Mouse (Mus musculus): ENCODE results near the gene Maml2. TPM values are rescaled to one million over a fixed set of nuclear protein-coding genes. Genes with fewer than 3 reads are reported as not detected.

Gene Maml2
- polyA plus RNA-seq, 1 experiment from 2014 or later: 3.1 TPM

DNA sequence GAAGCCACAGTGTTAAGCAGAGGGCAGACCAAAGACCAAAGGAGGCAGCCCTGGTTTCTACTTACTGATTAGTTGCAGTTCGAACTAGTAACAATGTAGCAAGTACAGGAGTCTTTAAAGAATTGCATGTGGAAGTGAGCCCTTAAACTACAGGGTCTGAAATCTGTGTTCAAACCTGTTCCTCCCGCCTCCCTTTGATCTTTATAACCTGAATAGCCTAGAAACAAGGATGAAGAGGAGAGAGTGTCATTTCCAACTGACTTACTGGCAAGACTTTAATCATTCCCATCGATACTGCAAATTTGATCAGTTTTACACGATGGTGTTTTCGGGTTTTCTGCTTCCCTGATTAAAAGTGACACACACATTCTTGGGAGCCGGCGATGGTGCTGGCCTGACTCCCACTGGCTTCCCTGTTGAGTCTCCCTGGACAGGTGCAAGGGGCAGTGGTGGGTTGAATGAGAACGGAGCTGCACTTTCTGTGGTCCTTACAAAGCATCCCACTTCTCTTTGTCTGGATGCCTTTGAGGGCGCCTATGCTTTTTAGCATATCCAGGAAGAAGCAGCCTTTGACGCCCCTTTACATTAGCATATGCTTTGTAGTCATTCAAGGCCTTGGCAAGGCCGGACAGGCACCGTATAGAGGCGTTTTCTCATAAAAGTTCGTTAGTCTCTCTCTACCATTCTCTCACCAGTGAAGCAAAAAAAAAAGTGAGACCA, 401.5 kb downstream of the Maml2 start:
- no peak for TF ChIP-seq CTCF (IDR thresholded peaks at IDR 0.05; ENCODE audit: low read depth)
- WGBS: 74% methylated on average over 14 of the region's 14 CpGs
- no peak overlapping the region for H3K4me2 ChIP-seq (replicated peaks; ENCODE audit: low read depth)
- H3K36me3 ChIP-seq (ENCODE audit: control insufficient read depth, insufficient read depth): no peaks in the 10 kb centered on the region
- no peaks in the 10 kb centered on the region for H3K9me3 ChIP-seq (ENCODE audit: control insufficient read depth)
- H3K4me1 ChIP-seq (replicated peaks; ENCODE audit: control insufficient read depth, insufficient read depth, low read length): no peaks in the 10 kb centered on the region
- no peak overlapping the region for H3K4me3 ChIP-seq (ENCODE audit: low read depth, low read length)
- no peak overlapping the region for H3K9ac ChIP-seq (ENCODE audit: low read depth, low read length)
- H3K27ac ChIP-seq (ENCODE audit: low read depth, low read length): no peak overlapping the region
- H3K27me3 ChIP-seq (replicated peaks; ENCODE audit: control insufficient read depth, insufficient read depth, low read length): no peaks in the 10 kb centered on the region
- ATAC-seq: no peak

DNA sequence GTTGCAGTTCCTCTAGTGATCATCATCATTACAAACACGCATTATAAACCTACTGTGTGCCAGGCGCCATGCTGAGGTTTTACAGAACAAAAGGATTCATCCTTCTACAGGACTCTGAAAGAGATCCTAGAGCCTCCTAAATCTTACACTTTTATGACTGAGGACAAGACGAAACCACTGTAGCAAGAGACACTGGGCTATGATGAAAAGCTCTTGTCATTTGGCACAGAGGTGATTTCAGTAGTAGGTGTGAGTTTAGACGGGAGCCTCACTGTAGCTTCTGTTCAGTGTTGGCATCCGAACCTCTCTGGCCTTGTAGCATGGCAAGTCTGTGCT, 402.0 kb downstream of the Maml2 start:
- ATAC-seq: no peak
- Histone ChIP-seq H3K27me3 (replicated peaks; ENCODE audit: control insufficient read depth, insufficient read depth, low read length) (no peaks in the 10 kb centered on the region), H3K36me3 (ENCODE audit: control insufficient read depth, insufficient read depth) (no peaks in the 10 kb centered on the region), H3K9me3 (ENCODE audit: control insufficient read depth) (no peaks in the 10 kb centered on the region), H3K4me2 (replicated peaks; ENCODE audit: low read depth) (no peak overlapping the region), H3K9ac (ENCODE audit: low read depth, low read length) (no peak overlapping the region), H3K4me1 (replicated peaks; ENCODE audit: control insufficient read depth, insufficient read depth, low read length) (no peaks in the 10 kb centered on the region), H3K4me3 (ENCODE audit: low read depth, low read length) (no peak overlapping the region), H3K27ac (ENCODE audit: low read depth, low read length) (no peak overlapping the region)
- no peak for TF ChIP-seq CTCF (IDR thresholded peaks at IDR 0.05; ENCODE audit: low read depth)
- 81% methylated on average over 5 of the region's 5 CpGs for WGBS

DNA sequence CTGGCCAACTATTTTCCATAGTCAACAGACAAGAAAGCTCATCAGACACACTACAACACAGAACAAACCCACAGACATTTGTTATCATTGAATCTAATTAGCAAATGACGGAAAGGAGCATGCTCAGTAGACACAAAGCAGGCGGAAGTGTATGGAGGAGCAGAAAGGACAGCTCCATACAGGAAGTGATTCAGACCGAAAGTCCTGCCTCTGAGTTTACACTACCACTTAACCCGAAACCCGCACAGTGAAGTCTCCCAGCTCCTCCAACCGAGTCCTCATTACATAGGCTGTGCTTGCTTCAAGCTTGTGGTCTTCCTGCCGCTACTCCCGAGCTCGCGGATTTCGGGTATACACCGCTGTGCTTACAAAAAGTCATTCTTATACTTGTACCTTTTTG, 404.0 kb downstream of the Maml2 start:
- H3K36me3 ChIP-seq (ENCODE audit: control insufficient read depth, insufficient read depth): 0 out of 2 replicates have a peak, but pooled peaks cover 4% of the 10 kb centered on the region
- no peak for ATAC-seq
- H3K9me3 ChIP-seq (ENCODE audit: control insufficient read depth): no peaks in the 10 kb centered on the region
- H3K4me2 ChIP-seq (replicated peaks; ENCODE audit: low read depth): no peak overlapping the region
- no peaks in the 10 kb centered on the region for H3K4me1 ChIP-seq (replicated peaks; ENCODE audit: control insufficient read depth, insufficient read depth, low read length)
- H3K27me3 ChIP-seq (replicated peaks; ENCODE audit: control insufficient read depth, insufficient read depth, low read length): no peaks in the 10 kb centered on the region
- no peak overlapping the region for H3K4me3 ChIP-seq (ENCODE audit: low read depth, low read length)
- WGBS: 85% methylated on average over 12 of the region's 12 CpGs
- no peak overlapping the region for H3K9ac ChIP-seq (ENCODE audit: low read depth, low read length)
- H3K27ac ChIP-seq (ENCODE audit: low read depth, low read length): no peak overlapping the region
- TF ChIP-seq CTCF (IDR thresholded peaks at IDR 0.05; ENCODE audit: low read depth): no peak

- 0 out of 2 replicates have a peak, but pooled peaks cover 4% of the 10 kb centered on the region for H3K36me3 ChIP-seq (ENCODE audit: control insufficient read depth, insufficient read depth)
- no peak overlapping the region for H3K9ac ChIP-seq (ENCODE audit: low read depth, low read length)
- no peaks in the 10 kb centered on the region for H3K27me3 ChIP-seq (replicated peaks; ENCODE audit: control insufficient read depth, insufficient read depth, low read length)
- ATAC-seq: no peak
- no peaks in the 10 kb centered on the region for H3K4me1 ChIP-seq (replicated peaks; ENCODE audit: control insufficient read depth, insufficient read depth, low read length)
- WGBS: 86% methylated on average over 2 of the region's 2 CpGs
- H3K4me2 ChIP-seq (replicated peaks; ENCODE audit: low read depth): no peak overlapping the region
- H3K9me3 ChIP-seq (ENCODE audit: control insufficient read depth): no peaks in the 10 kb centered on the region
- H3K27ac ChIP-seq (ENCODE audit: low read depth, low read length): no peak overlapping the region
- H3K4me3 ChIP-seq (ENCODE audit: low read depth, low read length): no peak overlapping the region
- TF ChIP-seq CTCF (IDR thresholded peaks at IDR 0.05; ENCODE audit: low read depth): no peak
Measured at GRCm38 (mm10) chr9:13703100-13703499, 405.3 kb downstream of the Maml2 start.

DNA sequence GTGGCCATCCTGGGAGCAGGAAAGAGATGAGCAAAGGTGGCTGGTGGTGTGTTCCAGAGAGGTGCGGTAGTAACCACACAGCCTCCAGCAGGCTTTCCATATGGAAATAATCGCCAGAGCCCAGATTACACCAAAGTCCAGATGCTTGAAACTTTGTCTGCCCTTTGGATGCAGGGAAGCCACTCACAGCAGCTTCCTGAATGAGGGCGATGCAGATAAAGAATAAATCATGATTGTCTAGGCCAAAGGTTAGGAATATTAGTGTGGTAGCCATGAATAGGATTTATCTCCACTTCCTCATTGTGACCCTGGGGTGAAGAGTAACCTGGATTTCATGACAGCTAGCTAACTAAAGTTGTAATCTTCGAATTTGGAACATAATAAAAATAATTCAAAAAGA, 407.2 kb downstream of the Maml2 start:
- H3K27ac ChIP-seq (ENCODE audit: low read depth, low read length): no peak overlapping the region
- ATAC-seq: peak; percentile 80
- H3K9ac ChIP-seq (ENCODE audit: low read depth, low read length): no peak overlapping the region
- H3K4me2 ChIP-seq (replicated peaks; ENCODE audit: low read depth): no peak overlapping the region
- no peaks in the 10 kb centered on the region for H3K27me3 ChIP-seq (replicated peaks; ENCODE audit: control insufficient read depth, insufficient read depth, low read length)
- no peak for TF ChIP-seq CTCF (IDR thresholded peaks at IDR 0.05; ENCODE audit: low read depth)
- no peak overlapping the region for H3K4me3 ChIP-seq (ENCODE audit: low read depth, low read length)
- 44% methylated on average over 4 of the region's 4 CpGs for WGBS
- H3K36me3 ChIP-seq (ENCODE audit: control insufficient read depth, insufficient read depth): 0 out of 2 replicates have a peak, but pooled peaks cover 4% of the 10 kb centered on the region
- H3K4me1 ChIP-seq (replicated peaks; ENCODE audit: control insufficient read depth, insufficient read depth, low read length): no peaks in the 10 kb centered on the region
- no peaks in the 10 kb centered on the region for H3K9me3 ChIP-seq (ENCODE audit: control insufficient read depth)

GRCm38 (mm10) chr9:13707066-13707555, 409.4 kb downstream of the Maml2 start:
- Histone ChIP-seq H3K9me3 (ENCODE audit: control insufficient read depth) (no peaks in the 10 kb centered on the region), H3K4me3 (ENCODE audit: low read depth, low read length) (no peak overlapping the region), H3K4me2 (replicated peaks; ENCODE audit: low read depth) (no peak overlapping the region), H3K9ac (ENCODE audit: low read depth, low read length) (no peak overlapping the region), H3K4me1 (replicated peaks; ENCODE audit: control insufficient read depth, insufficient read depth, low read length) (no peaks in the 10 kb centered on the region), H3K27me3 (replicated peaks; ENCODE audit: control insufficient read depth, insufficient read depth, low read length) (no peaks in the 10 kb centered on the region), H3K36me3 (ENCODE audit: control insufficient read depth, insufficient read depth) (0 out of 2 replicates have a peak, but pooled peaks cover 4% of the 10 kb centered on the region), H3K27ac (ENCODE audit: low read depth, low read length) (no peak overlapping the region)
- no peak for TF ChIP-seq CTCF (IDR thresholded peaks at IDR 0.05; ENCODE audit: low read depth)
- ATAC-seq: no peak
- 36% methylated on average over 3 of the region's 3 CpGs for WGBS

All from intestine, postnatal 0 days (tissue).